Comparison of ENCODE assay signal across 8 mouse cellular contexts in genomic region chr7:78846066-78846716, GRCm38 (mm10). TPM values are rescaled to one million over a fixed set of nuclear protein-coding genes. Genes with fewer than 3 reads are reported as not detected.
DNase-seq lines count a peak whose midpoint lies in the region; ATAC-seq and TF ChIP-seq lines count a peak whose summit lies in the region.

No protein-coding gene starts in this region.

- H3K79me2 ChIP-seq in heart, adult 2 months (replicated peaks; ENCODE audit: control insufficient read depth, insufficient read depth, low read length): peaks cover 2% of the 10 kb centered on the region; the same call in 1 of the 2 replicates

- H3K4me3 ChIP-seq in heart, adult 2 months: peak overlapping the region; percentile 86
- H3K4me3 ChIP-seq in G1E (ENCODE audit: low read depth, low read length): peak overlapping the region; percentile 81
- H3K4me3 ChIP-seq in forebrain, postnatal 0 days (ENCODE audit: low read depth, low read length): peak overlapping the region; percentile 79

- H3K9ac ChIP-seq in heart, adult 2 months (ENCODE audit: low read depth, low read length): peak overlapping the region; percentile 98
- peak overlapping the region; percentile 88 for H3K9ac ChIP-seq in forebrain, postnatal 0 days

- peak overlapping the region; percentile 74 for H3K4me2 ChIP-seq in forebrain, postnatal 0 days (ENCODE audit: low read depth)

- TF ChIP-seq POLR2A in heart, adult 2 months (IDR thresholded peaks at IDR 0.05; ENCODE audit: insufficient read depth, low read depth, low read length): no peak

- H3K27ac ChIP-seq in heart, adult 2 months: peak overlapping the region; percentile 94
- H3K27ac ChIP-seq in forebrain, postnatal 0 days (ENCODE audit: low read depth, low read length): peak overlapping the region; percentile 78

- no peak for TF ChIP-seq CTCF in heart, adult 2 months (IDR thresholded peaks at IDR 0.05)
- TF ChIP-seq CTCF in G1E (IDR thresholded peaks at IDR 0.05; ENCODE audit: low read depth, low read length): no peak
- TF ChIP-seq CTCF in forebrain, postnatal 0 days (IDR thresholded peaks at IDR 0.05; ENCODE audit: low read depth): no peak

- H3K9me3 ChIP-seq in G1E (replicated peaks): no peaks in the 10 kb centered on the region
- no peaks in the 10 kb centered on the region for H3K9me3 ChIP-seq in forebrain, postnatal 0 days (ENCODE audit: low read length)

- no peak for DNase-seq in heart, adult 2 months
- no peak for DNase-seq in heart, postnatal 36 days
- no peak for DNase-seq in G1E (ENCODE audit: low spot score)
- DNase-seq in forebrain, postnatal 0 days: peak; percentile 37
- no peak for DNase-seq in urinary bladder, postnatal 36 days (ENCODE audit: low spot score in 2 of 2)
- DNase-seq in thymus, adult 18-20 months: no peak
- no peak for DNase-seq in ovary, postnatal 14 days (ENCODE audit: low spot score)

- H3K4me1 ChIP-seq in heart, adult 2 months (ENCODE audit: control insufficient read depth, insufficient read depth, low read length): no peaks in the 10 kb centered on the region
- peaks cover 54% of the 10 kb centered on the region for H3K4me1 ChIP-seq in G1E (ENCODE audit: insufficient read depth, low read depth, low read length)
- H3K4me1 ChIP-seq in forebrain, postnatal 0 days (ENCODE audit: insufficient read depth): peaks cover 8% of the 10 kb centered on the region; the same call in 1 of the 2 replicates

- TF ChIP-seq EP300 in heart, adult 2 months (IDR thresholded peaks at IDR 0.05; ENCODE audit: insufficient read depth, low read depth, low read length): no peak

- 40% methylated on average over 12 of the region's 12 CpGs for WGBS in heart, adult 2 months
- 36% methylated on average over 12 of the region's 12 CpGs for WGBS in forebrain, postnatal 0 days

- peaks cover 11% of the 10 kb centered on the region for H3K36me3 ChIP-seq in heart, adult 2 months (ENCODE audit: control insufficient read depth, insufficient read depth, low read length)
- H3K36me3 ChIP-seq in G1E (replicated peaks): peaks cover 38% of the 10 kb centered on the region
- peaks cover 25% of the 10 kb centered on the region for H3K36me3 ChIP-seq in forebrain, postnatal 0 days (ENCODE audit: insufficient read depth)

- ATAC-seq in G1E (ENCODE audit: extremely low read depth, insufficient number of reproducible peaks, low FRiP score, poor library complexity, severe bottlenecking): no peak
- ATAC-seq in forebrain, postnatal 0 days: no peak
- ATAC-seq in megakaryocyte, adult 5-6 weeks (ENCODE audit: poor library complexity, severe bottlenecking): peak; percentile 55

- intact Hi-C loops in heart, adult 2 months (cut with DNase I): loop anchor here (2.0 kb wide), 1 partner anchor 49 kb away; the partner anchor contains the start of gene Aen
- intact Hi-C loops in heart, postnatal 36 days (cut with DNase I): loop anchor here (2.0 kb wide), 1 partner anchor 51 kb away; no protein-coding TSS in a partner anchor

- no peaks in the 10 kb centered on the region for H3K27me3 ChIP-seq in heart, adult 2 months (ENCODE audit: control insufficient read depth, insufficient read depth, low read length)
- no peaks in the 10 kb centered on the region for H3K27me3 ChIP-seq in G1E (ENCODE audit: insufficient read depth, low read length)
- H3K27me3 ChIP-seq in forebrain, postnatal 0 days (ENCODE audit: insufficient read depth, low read length): no peaks in the 10 kb centered on the region

RNA-seq across cellular contexts. Expression of gene Det1, which starts 0.9 kb away (rescaled TPM):
- 10 to 100 TPM; 13.2 to 13.8 TPM for total RNA-seq in heart, adult 2 months (2021)
- polyA plus RNA-seq in heart, adult 2 months (2012; rRNA removed): 14.6 and 18.3 TPM in 2 replicates
- 10 to 100 TPM; 12.1 to 14.4 TPM for total RNA-seq in heart, postnatal 36 days (2021)
- total RNA-seq in G1E (2014; fragmentation: Nextera tagmentation): 35.5 and 42.5 TPM in 2 replicates
- total RNA-seq in G1E (2017): 17.9 and 18.2 TPM in 2 replicates
- polyA plus RNA-seq in G1E (2012): 5.5 and 8.8 TPM in 2 replicates
- total RNA-seq in forebrain, postnatal 0 days (2014; rRNA removed): 9.8 and 11.9 TPM in 2 replicates
- 6.2 and 7.0 TPM in 2 replicates for polyA plus RNA-seq in forebrain, postnatal 0 days (2015; fragmentation: Nextera tagmentation; extraction: Ambion mirVana)
- 10.6 and 10.7 TPM in 2 replicates for total RNA-seq in megakaryocyte, adult 5-6 weeks (2015)
- 7.2 and 9.3 TPM in 2 replicates for total RNA-seq in megakaryocyte, adult 5-6 weeks (2017)

RNA-seq across cellular contexts. Expression of gene Aen, which starts 49.5 kb away (rescaled TPM):
- 10 to 100 TPM; 33.9 to 39.0 TPM for total RNA-seq in heart, adult 2 months (2021)
- polyA plus RNA-seq in heart, adult 2 months (2012; rRNA removed): 23.5 and 31.2 TPM in 2 replicates
- total RNA-seq in heart, postnatal 36 days (2021): 10 to 100 TPM; 35.2 to 35.3 TPM
- total RNA-seq in G1E (2014; fragmentation: Nextera tagmentation) (15.3 and 18.7 TPM in 2 replicates), G1E (2017) (38.7 and 43.5 TPM in 2 replicates)
- polyA plus RNA-seq in G1E (2012): 81.9 and 116 TPM in 2 replicates
- 40.5 and 43.1 TPM in 2 replicates for total RNA-seq in forebrain, postnatal 0 days (2014; rRNA removed)
- polyA plus RNA-seq in forebrain, postnatal 0 days (2015; fragmentation: Nextera tagmentation; extraction: Ambion mirVana): 57.7 and 58.9 TPM in 2 replicates
- 3.9 and 5.6 TPM in 2 replicates for total RNA-seq in megakaryocyte, adult 5-6 weeks (2015)
- total RNA-seq in megakaryocyte, adult 5-6 weeks (2017): 13.2 and 18.4 TPM in 2 replicates
